Mouse (Mus musculus): Measurements from ENCODE around the gene Atp6v0b. TPM values are rescaled to one million over a fixed set of nuclear protein-coding genes. Genes with fewer than 3 reads are reported as not detected.
A peak's percentile ranks its signal among the peaks of the same experiment; 100 is the strongest.

Atp6v0b gene
- polyA plus RNA-seq (2015; fragmentation: Nextera tagmentation; extraction: Ambion mirVana) = 345 and 371 TPM in 2 replicates

GRCm38 (mm10) chr4:117887133-117887532 is at the start of gene Atp6v0b:
Gene Atp6v0b, minus strand, starts transcription at chr4:117887333.
- Histone ChIP-seq H3K36me3 (ENCODE audit: control insufficient read depth, insufficient read depth, low read length) (peaks cover 11% of the 10 kb centered on the region), H3K4me2 (ENCODE audit: low read depth, low read length) (peak within 1 kb of the TSS; percentile 90), H3K4me1 (ENCODE audit: control insufficient read depth, insufficient read depth, low read length) (peaks cover 35% of the 10 kb centered on the region), H3K27ac (ENCODE audit: low read length) (peak within 1 kb of the TSS; percentile 51), H3K27me3 (replicated peaks; ENCODE audit: control insufficient read depth, insufficient read depth, low read length) (no peaks in the 10 kb centered on the region), H3K4me3 (ENCODE audit: low read length) (peak within 1 kb of the TSS; percentile 99), H3K9ac (ENCODE audit: low read depth, low read length) (peak within 1 kb of the TSS; percentile 95), H3K9me3 (ENCODE audit: control insufficient read depth, low read length) (no peaks in the 10 kb centered on the region)
- under 1% methylated on average over 36 of the region's 37 CpGs for WGBS
- ATAC-seq = peak; percentile 89

- Histone ChIP-seq H3K27ac (ENCODE audit: low read length) (no peak overlapping the region), H3K4me1 (ENCODE audit: control insufficient read depth, insufficient read depth, low read length) (peaks cover 8% of the 10 kb centered on the region), H3K9me3 (ENCODE audit: control insufficient read depth, low read length) (no peaks in the 10 kb centered on the region), H3K4me2 (ENCODE audit: low read depth, low read length) (no peak overlapping the region), H3K36me3 (ENCODE audit: control insufficient read depth, insufficient read depth, low read length) (no peaks in the 10 kb centered on the region), H3K4me3 (ENCODE audit: low read length) (no peak overlapping the region), H3K9ac (ENCODE audit: low read depth, low read length) (no peak overlapping the region), H3K27me3 (replicated peaks; ENCODE audit: control insufficient read depth, insufficient read depth, low read length) (no peaks in the 10 kb centered on the region; the same call in none of the 2 replicates)
- no peak for ATAC-seq
- 85% methylated on average over 4 of the region's 4 CpGs for WGBS
These were observed 46.9 kb upstream of the Atp6v0b start for GRCm38 (mm10) chr4:117934081-117934480.

- Histone ChIP-seq H3K27ac (ENCODE audit: low read length) (no peak overlapping the region), H3K4me1 (ENCODE audit: control insufficient read depth, insufficient read depth, low read length) (peaks cover 12% of the 10 kb centered on the region), H3K27me3 (replicated peaks; ENCODE audit: control insufficient read depth, insufficient read depth, low read length) (peaks cover 4% of the 10 kb centered on the region), H3K4me3 (ENCODE audit: low read length) (no peak overlapping the region), H3K9me3 (ENCODE audit: control insufficient read depth, low read length) (no peaks in the 10 kb centered on the region), H3K4me2 (ENCODE audit: low read depth, low read length) (no peak overlapping the region), H3K9ac (ENCODE audit: low read depth, low read length) (no peak overlapping the region), H3K36me3 (ENCODE audit: control insufficient read depth, insufficient read depth, low read length) (no peaks in the 10 kb centered on the region)
- 83% methylated on average over 5 of the region's 5 CpGs for WGBS
- no peak for ATAC-seq
These were observed 46.1 kb upstream of the Atp6v0b start for GRCm38 (mm10) chr4:117933248-117933647.

- Histone ChIP-seq H3K4me3 (ENCODE audit: low read length) (peak within 1 kb of the TSS; percentile 55), H3K27ac (ENCODE audit: low read length) (0 out of 2 replicates have a peak within 1 kb of the TSS, but pooled peaks have one; percentile 21), H3K27me3 (replicated peaks; ENCODE audit: control insufficient read depth, insufficient read depth, low read length) (peaks cover 33% of the 10 kb centered on the region), H3K4me2 (ENCODE audit: low read depth, low read length) (peak within 1 kb of the TSS; percentile 90), H3K36me3 (ENCODE audit: control insufficient read depth, insufficient read depth, low read length) (no peaks in the 10 kb centered on the region), H3K4me1 (ENCODE audit: control insufficient read depth, insufficient read depth, low read length) (peaks cover 28% of the 10 kb centered on the region), H3K9me3 (ENCODE audit: control insufficient read depth, low read length) (no peaks in the 10 kb centered on the region), H3K9ac (ENCODE audit: low read depth, low read length) (peak within 1 kb of the TSS; percentile 69)
- ATAC-seq = peak; percentile 54
- WGBS = under 1% methylated on average over 33 of the region's 33 CpGs
These were observed 42.3 kb upstream of the Atp6v0b start, which contains the start of gene Artn for GRCm38 (mm10) chr4:117929391-117929881. Gene Artn, minus strand, starts transcription at chr4:117929763.

- WGBS = 3% methylated on average over 13 of the region's 13 CpGs
- Histone ChIP-seq H3K36me3 (ENCODE audit: control insufficient read depth, insufficient read depth, low read length) (no peaks in the 10 kb centered on the region), H3K9me3 (ENCODE audit: control insufficient read depth, low read length) (no peaks in the 10 kb centered on the region), H3K9ac (ENCODE audit: low read depth, low read length) (peak overlapping the region; percentile 69), H3K4me2 (ENCODE audit: low read depth, low read length) (peak overlapping the region; percentile 90), H3K4me1 (ENCODE audit: control insufficient read depth, insufficient read depth, low read length) (peaks cover 31% of the 10 kb centered on the region), H3K27me3 (replicated peaks; ENCODE audit: control insufficient read depth, insufficient read depth, low read length) (peaks cover 33% of the 10 kb centered on the region), H3K4me3 (ENCODE audit: low read length) (peak overlapping the region; percentile 55), H3K27ac (ENCODE audit: low read length) (0 out of 2 replicates have a peak overlapping the region, but pooled peaks have one; percentile 21)
- ATAC-seq = peak; percentile 47
These were observed 41.6 kb upstream of the Atp6v0b start for GRCm38 (mm10) chr4:117928699-117929241.

GRCm38 (mm10) chr4:117928234-117928633 is 41.1 kb upstream of the Atp6v0b start:
- Histone ChIP-seq H3K4me2 (ENCODE audit: low read depth, low read length) (0 out of 2 replicates have a peak overlapping the region, but pooled peaks have one; percentile 3), H3K27ac (ENCODE audit: low read length) (no peak overlapping the region), H3K4me3 (ENCODE audit: low read length) (peak overlapping the region; percentile 55; the same call in 1 of the 2 replicates), H3K27me3 (replicated peaks; ENCODE audit: control insufficient read depth, insufficient read depth, low read length) (peaks cover 33% of the 10 kb centered on the region), H3K4me1 (ENCODE audit: control insufficient read depth, insufficient read depth, low read length) (peaks cover 31% of the 10 kb centered on the region), H3K9me3 (ENCODE audit: control insufficient read depth, low read length) (no peaks in the 10 kb centered on the region), H3K36me3 (ENCODE audit: control insufficient read depth, insufficient read depth, low read length) (no peaks in the 10 kb centered on the region), H3K9ac (ENCODE audit: low read depth, low read length) (peak overlapping the region; percentile 5; the same call in 1 of the 2 replicates)
- 24% methylated on average over 6 of the region's 6 CpGs for WGBS
- no peak for ATAC-seq

GRCm38 (mm10) chr4:117926545-117927482 is 39.7 kb upstream of the Atp6v0b start:
- peak overlapping the region; percentile 62 for H3K9ac ChIP-seq (ENCODE audit: low read depth, low read length)
- no peak overlapping the region for H3K27ac ChIP-seq (ENCODE audit: low read length)
- H3K27me3 ChIP-seq (replicated peaks; ENCODE audit: control insufficient read depth, insufficient read depth, low read length) = peaks cover 33% of the 10 kb centered on the region
- ATAC-seq = peak; percentile 62
- H3K4me2 ChIP-seq (ENCODE audit: low read depth, low read length) = peak overlapping the region; percentile 97
- WGBS = 3% methylated on average over 71 of the region's 71 CpGs
- H3K4me1 ChIP-seq (ENCODE audit: control insufficient read depth, insufficient read depth, low read length) = peaks cover 31% of the 10 kb centered on the region
- no peaks in the 10 kb centered on the region for H3K36me3 ChIP-seq (ENCODE audit: control insufficient read depth, insufficient read depth, low read length)
- peak overlapping the region; percentile 52 for H3K4me3 ChIP-seq (ENCODE audit: low read length)
- no peaks in the 10 kb centered on the region for H3K9me3 ChIP-seq (ENCODE audit: control insufficient read depth, low read length)

- Histone ChIP-seq H3K27ac (ENCODE audit: low read length) (no peak overlapping the region; the same call in 1 of the 2 replicates), H3K9me3 (ENCODE audit: control insufficient read depth, low read length) (no peaks in the 10 kb centered on the region), H3K27me3 (replicated peaks; ENCODE audit: control insufficient read depth, insufficient read depth, low read length) (peaks cover 33% of the 10 kb centered on the region), H3K36me3 (ENCODE audit: control insufficient read depth, insufficient read depth, low read length) (no peaks in the 10 kb centered on the region), H3K4me1 (ENCODE audit: control insufficient read depth, insufficient read depth, low read length) (peaks cover 30% of the 10 kb centered on the region), H3K4me2 (ENCODE audit: low read depth, low read length) (no peak overlapping the region), H3K9ac (ENCODE audit: low read depth, low read length) (no peak overlapping the region), H3K4me3 (ENCODE audit: low read length) (no peak overlapping the region)
- ATAC-seq = no peak
- 59% methylated on average over 5 of the region's 6 CpGs for WGBS
These were observed 37.8 kb upstream of the Atp6v0b start for GRCm38 (mm10) chr4:117924916-117925315.

GRCm38 (mm10) chr4:117923450-117923849 is 36.3 kb upstream of the Atp6v0b start:
- WGBS = 46% methylated on average over 2 of the region's 2 CpGs
- no peak overlapping the region for H3K4me2 ChIP-seq (ENCODE audit: low read depth, low read length)

More at GRCm38 (mm10) chr4:117923450-117923849, 36.3 kb upstream of the Atp6v0b start:
- Histone ChIP-seq H3K9ac (ENCODE audit: low read depth, low read length) (no peak overlapping the region), H3K9me3 (ENCODE audit: control insufficient read depth, low read length) (no peaks in the 10 kb centered on the region), H3K4me3 (ENCODE audit: low read length) (no peak overlapping the region), H3K27me3 (replicated peaks; ENCODE audit: control insufficient read depth, insufficient read depth, low read length) (peaks cover 31% of the 10 kb centered on the region), H3K36me3 (ENCODE audit: control insufficient read depth, insufficient read depth, low read length) (no peaks in the 10 kb centered on the region), H3K27ac (ENCODE audit: low read length) (no peak overlapping the region), H3K4me1 (ENCODE audit: control insufficient read depth, insufficient read depth, low read length) (peaks cover 22% of the 10 kb centered on the region)
- ATAC-seq = no peak
